In the genomic region with DNA sequence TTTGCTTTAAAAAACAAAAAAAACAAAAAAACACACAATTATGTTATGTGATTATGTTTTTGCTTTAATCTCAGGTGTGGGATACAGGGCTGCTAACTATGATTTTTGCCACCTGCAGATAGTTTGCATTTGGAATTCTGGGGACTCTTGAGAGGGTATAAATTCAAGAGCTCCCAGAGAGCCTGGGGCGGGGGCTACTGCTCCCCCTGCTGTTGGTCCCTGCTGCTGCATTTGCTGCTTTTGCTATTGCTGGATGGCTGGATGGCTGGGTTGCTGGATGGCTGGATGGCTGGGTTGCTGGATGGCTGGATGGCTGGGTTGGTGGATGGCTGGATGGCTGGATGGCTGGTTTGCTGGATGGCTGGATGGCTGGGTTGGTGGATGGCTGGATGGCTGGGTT, we compare ENCODE assay signal across 13 mouse cellular contexts. TPM values are rescaled to one million over a fixed set of nuclear protein-coding genes. Genes with fewer than 3 reads are reported as not detected.
A peak's percentile ranks its signal among the peaks of the same experiment; 100 is the strongest.
DNase-seq lines count a peak whose midpoint lies in the region; ATAC-seq and TF ChIP-seq lines count a peak whose summit lies in the region.
"Had no signal": no experiment of that assay in that cellular context is flagged by ENCODE, and none has a peak within 500 bp of the region (broad histone marks: within the 10 kb centered on the region; RNA-seq: fewer than 3 reads in every experiment).

No protein-coding gene starts in this region.

- no peak for ATAC-seq in kidney, embryonic 15.5 days (replicated peaks; ENCODE audit: low FRiP score)
- ATAC-seq: midbrain, embryonic 13.5 days had no signal

- TF ChIP-seq POLR2A in brain, embryonic 14.5 days (IDR thresholded peaks at IDR 0.05; ENCODE audit: borderline replicate concordance, extremely low read depth, insufficient read depth, insufficient read length, poor library complexity, severe bottlenecking), result no peak

- no peaks in the 10 kb centered on the region for H3K27me3 ChIP-seq in kidney, embryonic 15.5 days
- H3K27me3 ChIP-seq: midbrain, embryonic 13.5 days; neural tube, embryonic 15.5 days; stomach, embryonic 15.5 days had no signal

- intact Hi-C loops in left cerebral cortex, postnatal 4 days (cut with DNase I), result no loop called here

- H3K4me3 ChIP-seq in kidney, embryonic 15.5 days (replicated peaks), result no peak overlapping the region
- H3K4me3 ChIP-seq: midbrain, embryonic 13.5 days; neural tube, embryonic 15.5 days; stomach, embryonic 15.5 days had no signal

- H3K9ac ChIP-seq in kidney, embryonic 15.5 days, result no peak overlapping the region
- H3K9ac ChIP-seq: midbrain, embryonic 13.5 days; neural tube, embryonic 15.5 days; stomach, embryonic 15.5 days had no signal

- no peak overlapping the region for H3K27ac ChIP-seq in kidney, embryonic 15.5 days
- H3K27ac ChIP-seq: midbrain, embryonic 13.5 days; neural tube, embryonic 15.5 days; stomach, embryonic 15.5 days had no signal

- WGBS in kidney, embryonic 15.5 days, result 85% methylated on average over 1 of the region's 1 CpGs

- no peaks in the 10 kb centered on the region for H3K36me3 ChIP-seq in kidney, embryonic 15.5 days
- H3K36me3 ChIP-seq: midbrain, embryonic 13.5 days; neural tube, embryonic 15.5 days; stomach, embryonic 15.5 days had no signal

- DNase-seq in adrenal gland, postnatal 25 days, result peak; percentile 24
- no peak for DNase-seq in adrenal gland, postnatal 4 days (ENCODE audit: low spot score in 2 of 2)
- DNase-seq in kidney, postnatal 10 days, result peak; percentile 18
- DNase-seq in 416B (ENCODE audit: low read depth), result peak; percentile 21
- no peak for DNase-seq in brain, embryonic 14.5 days (ENCODE audit: low read depth)
- DNase-seq in left cerebral cortex, postnatal 4 days, result no peak
- no peak for DNase-seq in urinary bladder, postnatal 36 days (ENCODE audit: low spot score in 2 of 2)
- DNase-seq: lung, adult 2 months; right cerebral cortex, postnatal 25 days had no signal

- H3K4me2 ChIP-seq in kidney, embryonic 15.5 days, result no peak overlapping the region
- H3K4me2 ChIP-seq: midbrain, embryonic 13.5 days; neural tube, embryonic 15.5 days; stomach, embryonic 15.5 days had no signal

- peak; percentile 25; the same call in 1 of the 2 replicates for TF ChIP-seq CTCF in brain, embryonic 14.5 days (IDR thresholded peaks at IDR 0.05; ENCODE audit: borderline replicate concordance, extremely low read depth, insufficient read depth, insufficient read length)

- H3K4me1 ChIP-seq in kidney, embryonic 15.5 days, result no peaks in the 10 kb centered on the region
- H3K4me1 ChIP-seq: stomach, embryonic 15.5 days had no signal

- H3K9me3 ChIP-seq in kidney, embryonic 15.5 days (replicated peaks), result no peaks in the 10 kb centered on the region
- H3K9me3 ChIP-seq: midbrain, embryonic 13.5 days; neural tube, embryonic 15.5 days; stomach, embryonic 15.5 days had no signal

RNA-seq across cellular contexts. Expression of a gene that starts 44.6 kb away (rescaled TPM):
- 0.36 TPM in 1 of 2 replicates, not detected in the other for total RNA-seq in adrenal gland, postnatal 25 days (2021)
- under 1 TPM; 0.17 to 0.25 TPM for total RNA-seq in adrenal gland, postnatal 4 days (2021)
- polyA plus RNA-seq in kidney, embryonic 15.5 days (2015; fragmentation: Nextera tagmentation; extraction: Ambion mirVana), result not detected in 2 replicates
- 0.96 and 1.0 TPM in 2 replicates for polyA plus RNA-seq in brain, embryonic 14.5 days (2012; rRNA removed)
- 1 to 10 TPM; 3.9 to 4.1 TPM for total RNA-seq in left cerebral cortex, postnatal 4 days (2021)

Comparison
In these comparisons a context has a peak if more than half of its experiments do, and no peak if none do; other contexts are left out.
1. DNase-seq: peak in adrenal gland, postnatal 25 days (single experiment), kidney, postnatal 10 days (single experiment) and 416B (single experiment); none in adrenal gland, postnatal 4 days (0 of 2), brain, embryonic 14.5 days (single experiment), left cerebral cortex, postnatal 4 days (single experiment) and urinary bladder, postnatal 36 days (0 of 2).